Mouse (Mus musculus) brain, adult 2 months (tissue): ENCODE results near the gene Fgfr2.

ENCODE experiments used
- DNase-seq: peaks from one replicate; pipeline ENCODE4 v3.0.0; 2011; ENCODE audit warnings: low read depth, low spot score

Fgfr2 gene

DNA sequence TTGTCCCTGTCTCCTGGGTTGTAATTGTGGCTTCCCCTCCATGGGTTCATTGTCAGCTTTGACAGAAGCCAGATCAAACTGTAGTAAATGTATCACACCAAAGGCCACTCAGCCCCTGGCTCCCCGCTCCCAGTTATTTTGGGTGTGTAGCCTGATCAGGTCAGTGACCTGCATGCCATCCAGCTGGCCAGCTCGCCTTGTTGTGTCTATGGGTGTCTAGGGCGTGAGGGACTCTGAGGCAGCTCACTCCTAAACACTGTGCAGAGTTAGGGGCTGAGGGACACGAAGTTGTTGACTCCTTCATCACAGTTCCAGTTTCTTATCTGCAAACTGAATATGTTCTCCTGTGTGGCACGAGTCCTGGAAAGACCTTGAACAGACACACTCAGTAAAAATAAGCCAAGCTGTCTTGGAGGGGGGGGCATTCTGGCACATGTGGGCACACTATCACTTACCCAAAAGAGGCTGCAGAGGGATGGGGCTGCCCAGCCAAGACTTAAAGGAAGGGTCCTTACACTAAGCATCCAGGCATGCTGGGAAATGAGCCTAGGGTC, 2342.2 kb downstream of the Fgfr2 start:
- no peak for DNase-seq

DNA sequence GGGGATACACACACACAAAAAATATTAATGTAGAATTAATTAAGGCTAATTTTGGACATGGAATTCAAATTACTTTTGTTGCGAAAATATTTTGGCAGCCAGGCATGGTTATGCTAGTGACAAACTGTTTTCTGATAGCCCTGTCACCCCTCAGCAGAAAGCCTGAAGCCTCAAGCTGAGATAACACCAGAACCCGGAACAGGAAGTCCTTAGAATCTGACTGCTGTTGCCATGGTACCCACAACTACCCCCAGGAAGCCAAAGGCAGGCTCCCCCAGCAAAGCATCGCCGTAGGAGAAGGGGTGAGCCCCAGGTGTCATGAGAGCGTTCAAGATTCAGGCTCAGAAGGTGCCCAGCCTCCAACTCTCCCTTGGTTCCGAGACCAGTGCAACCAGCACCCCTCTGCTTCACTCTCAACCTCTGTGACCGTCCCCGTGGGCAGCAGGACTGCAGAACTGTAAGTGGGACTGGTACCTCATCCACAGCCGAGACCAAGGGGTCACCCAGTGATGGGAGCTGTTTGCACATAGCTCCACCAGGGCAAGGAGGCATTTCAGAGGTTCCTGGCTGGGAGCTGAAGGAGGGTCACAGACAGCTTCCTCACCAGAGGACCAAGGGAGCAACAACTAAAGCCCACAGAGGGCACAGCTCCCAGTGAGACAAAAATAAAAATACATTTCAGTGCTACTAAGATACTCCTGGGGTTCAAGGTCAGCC, 2349.1 kb downstream of the Fgfr2 start, which contains the start of gene Btbd16:
Gene Btbd16, plus strand, starts transcription at position 156 of the 717 bp plus-strand sequence.
- DNase-seq: no peak

DNA sequence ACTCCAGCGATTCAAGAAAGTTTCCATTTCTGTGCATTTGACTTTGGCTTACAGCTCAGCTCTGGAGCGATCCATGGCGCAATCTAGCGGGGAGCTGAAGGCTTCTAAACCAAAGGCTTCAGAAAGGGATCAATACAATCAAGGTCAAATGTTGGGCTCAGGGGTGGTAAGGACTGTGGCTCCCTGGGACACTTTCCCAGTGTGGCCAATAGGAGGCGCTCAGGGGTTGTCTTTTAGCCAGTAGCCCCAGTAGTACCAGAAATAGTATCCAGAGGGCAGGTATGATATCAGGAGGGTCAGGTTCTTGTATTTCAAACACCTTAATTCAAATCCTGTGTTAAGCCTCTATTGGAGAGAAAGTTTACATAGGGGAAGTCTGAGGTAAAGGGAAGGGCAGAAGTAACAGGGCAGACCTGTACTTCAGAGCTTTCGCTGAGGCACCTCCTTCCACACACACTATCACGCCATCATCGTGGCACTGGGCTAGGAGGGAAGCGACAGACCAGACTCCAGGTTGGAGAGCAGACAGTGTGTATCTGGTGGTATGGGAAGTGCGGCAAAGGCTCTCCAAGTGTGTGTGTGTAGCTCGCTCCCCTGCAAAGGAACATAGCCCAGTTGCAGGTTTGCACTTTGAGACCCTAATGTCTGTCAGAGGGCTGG, 2349.8 kb downstream of the Fgfr2 start:
- peak; percentile 42 for DNase-seq

DNA sequence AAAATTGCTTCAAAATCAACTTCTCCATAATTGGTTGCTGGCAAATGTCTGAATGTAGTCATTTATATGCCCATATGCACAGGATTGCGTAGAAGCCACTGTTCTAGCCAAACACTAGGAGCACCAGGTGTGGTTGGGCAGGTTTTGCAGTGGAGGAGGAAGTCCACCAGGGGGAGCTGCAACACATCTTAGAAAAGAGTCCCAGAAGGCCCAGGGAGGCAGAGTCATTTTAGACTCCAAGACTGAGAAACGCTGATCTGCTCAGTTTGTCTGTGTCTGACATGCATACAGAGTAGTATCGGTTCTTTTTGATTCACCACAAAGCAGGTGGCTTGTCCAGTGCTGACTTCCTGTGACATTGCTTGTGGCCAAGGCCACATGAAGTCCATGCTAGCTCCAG, 2352.4 kb downstream of the Fgfr2 start:
- DNase-seq: peak; percentile 91

DNA sequence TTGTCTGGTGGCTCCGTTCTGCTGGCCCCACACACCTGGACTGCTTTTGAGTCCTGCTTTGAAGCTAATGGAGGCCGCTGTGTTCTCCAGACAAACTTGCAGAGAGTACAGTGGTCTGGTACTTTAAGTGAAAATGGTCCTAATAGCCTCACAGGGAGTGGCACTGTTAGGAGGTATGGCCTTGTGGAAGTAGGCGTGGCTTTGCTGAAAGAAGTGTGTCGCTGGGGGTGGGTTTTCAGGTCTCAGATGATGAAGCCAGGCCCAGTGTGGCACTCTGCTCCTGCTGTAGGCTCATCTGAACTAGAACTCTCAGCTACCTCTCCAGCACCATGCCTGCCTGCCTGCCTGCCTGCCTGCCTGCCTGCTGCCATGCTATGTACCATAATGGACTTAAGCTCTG, 2355.0 kb downstream of the Fgfr2 start:
- no peak for DNase-seq

DNA sequence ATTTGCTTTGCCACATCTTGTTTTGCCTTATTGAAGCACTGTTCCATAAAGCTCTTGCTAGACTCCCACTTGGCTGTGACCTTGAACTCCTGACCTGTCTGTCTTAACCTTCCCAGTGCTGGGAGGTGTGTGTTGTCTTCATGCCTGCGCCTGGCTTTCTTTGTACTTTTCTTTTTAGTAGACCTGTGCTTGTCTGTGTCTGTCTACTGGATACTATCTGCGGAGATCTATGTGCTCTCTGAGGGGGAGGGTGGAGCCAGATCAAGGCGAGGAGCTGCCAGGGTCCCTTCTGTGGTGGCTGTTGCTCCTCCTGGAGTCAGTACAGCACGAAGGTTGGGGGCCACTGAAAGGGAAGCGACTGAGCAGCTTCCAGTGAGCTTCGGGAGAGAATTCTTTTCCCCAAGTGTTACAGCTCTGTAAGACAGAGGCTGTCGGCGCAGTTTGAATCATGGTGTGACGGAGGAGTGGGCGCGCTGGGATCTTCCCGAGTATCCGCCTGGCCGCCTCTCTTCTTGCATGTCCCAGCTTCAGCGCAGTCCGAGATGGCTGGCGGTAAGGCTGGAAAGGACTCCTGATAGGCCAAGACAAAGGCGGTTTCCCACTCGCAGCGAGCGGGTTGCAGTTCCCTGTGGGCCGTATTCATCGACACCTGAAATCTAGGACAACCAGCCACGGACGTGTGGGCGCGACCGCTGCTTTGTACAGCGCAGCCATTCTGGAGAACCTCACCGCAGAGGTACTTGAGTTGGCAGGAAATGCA, 2356.6 kb downstream of the Fgfr2 start:
- DNase-seq: peak; percentile 39

DNA sequence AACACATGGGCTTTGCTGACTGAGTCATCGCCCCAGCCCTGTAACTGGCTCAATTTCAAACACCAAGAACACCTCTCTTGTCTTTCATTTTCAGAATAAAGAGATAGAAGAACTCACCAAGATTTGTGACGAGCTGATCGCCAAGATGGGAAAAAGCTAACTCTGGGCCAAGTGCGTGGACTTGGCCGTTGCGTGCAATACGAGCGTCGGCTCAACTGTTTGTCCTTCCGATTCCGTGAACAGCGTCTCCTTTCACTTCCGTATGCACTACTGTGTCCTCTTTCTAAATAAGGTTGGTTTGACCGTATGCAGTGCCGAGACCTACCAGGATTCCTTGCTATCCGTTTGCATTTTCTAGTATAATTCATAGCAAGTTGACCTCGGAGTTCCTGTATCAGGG, 2359.0 kb downstream of the Fgfr2 start:
- no peak for DNase-seq

DNA sequence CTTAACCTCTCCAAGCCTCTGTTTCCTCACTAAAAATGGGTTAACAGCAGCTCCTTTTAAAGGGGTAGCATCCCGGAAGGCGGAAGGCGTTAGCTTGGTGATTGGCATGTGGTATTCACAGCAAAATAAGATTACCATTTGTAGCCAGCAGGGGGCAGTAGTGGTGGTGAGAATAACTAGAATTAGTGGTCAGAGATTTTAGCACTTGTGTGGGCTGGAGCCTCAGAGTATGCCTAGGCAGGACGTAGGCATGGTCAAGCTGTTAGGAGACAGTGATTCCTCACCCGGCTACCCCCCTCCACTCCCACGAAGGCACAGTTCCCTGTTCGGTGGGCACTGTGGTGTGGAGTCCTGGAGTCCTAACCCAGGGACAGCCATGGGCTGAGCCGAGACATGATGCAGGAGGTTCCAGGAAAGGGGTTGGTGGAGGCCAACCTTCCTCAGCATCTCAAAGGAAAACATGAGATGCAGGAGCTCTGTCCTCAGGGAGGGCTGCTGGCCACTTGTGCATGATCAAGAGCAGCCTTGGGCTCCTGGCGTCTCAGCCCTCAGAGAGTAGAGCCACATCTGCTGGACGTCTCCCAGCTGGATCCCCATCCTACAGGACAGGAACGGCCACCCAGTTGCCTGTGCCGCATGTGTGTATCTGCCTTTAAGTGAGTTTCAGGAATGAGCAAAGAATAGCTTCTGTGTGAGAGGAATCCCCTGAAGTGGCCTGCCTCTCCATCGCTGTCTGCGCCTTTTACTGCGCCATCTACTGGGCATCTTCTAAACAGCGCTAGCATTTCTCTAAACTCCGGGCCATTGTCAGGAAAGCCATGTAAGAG, 2360.9 kb downstream of the Fgfr2 start:
- DNase-seq: peak; percentile 91

DNA sequence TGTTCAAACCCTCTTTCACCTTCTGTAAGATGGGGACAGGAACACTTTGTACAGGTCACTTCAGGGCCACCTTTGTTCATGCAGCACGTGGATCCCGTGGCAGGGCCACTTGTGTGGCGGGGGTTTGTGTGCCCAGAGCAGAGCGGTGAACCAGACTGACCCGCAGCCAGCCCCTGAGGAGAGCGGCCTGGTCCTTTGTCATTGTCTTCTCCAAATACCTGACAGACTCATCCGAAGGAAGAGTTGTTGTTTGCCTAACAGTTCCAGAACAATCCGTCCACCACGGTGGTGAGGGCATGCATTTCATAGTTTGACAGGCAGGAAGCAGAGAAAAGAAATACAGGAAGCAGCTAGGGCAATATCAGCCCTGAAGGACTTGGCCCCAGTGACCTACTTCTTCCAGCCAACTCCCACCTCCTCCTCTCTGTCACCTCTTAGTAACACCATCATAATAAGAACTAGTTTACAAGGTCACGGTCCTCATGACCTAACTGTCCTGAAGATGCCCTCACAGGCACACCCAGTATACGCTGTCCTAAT, 2365.8 kb downstream of the Fgfr2 start:
- DNase-seq: no peak

DNA sequence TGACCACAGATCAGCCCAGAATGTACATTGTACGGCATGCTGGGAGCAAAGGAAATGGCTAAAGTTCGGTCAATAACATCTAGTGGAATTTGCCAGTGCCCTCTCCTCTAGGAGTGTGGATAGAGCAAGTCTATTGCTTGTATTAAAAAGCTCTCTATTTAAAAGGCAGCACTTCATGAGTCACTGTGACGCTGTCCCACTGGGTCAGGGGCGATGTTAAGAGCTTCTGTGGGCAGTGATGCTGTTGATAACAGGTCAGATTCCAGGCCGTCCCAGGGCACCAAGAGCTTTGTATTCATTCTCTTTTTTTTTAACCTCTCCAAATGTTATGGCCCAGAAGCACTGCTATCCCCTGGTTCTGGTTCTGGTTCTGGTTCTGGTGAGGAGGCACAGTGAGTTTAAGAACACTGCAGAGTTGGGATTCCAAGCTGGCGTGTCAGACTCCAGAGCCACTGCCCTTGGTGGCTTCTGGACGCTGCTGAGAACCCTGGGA, 2366.8 kb downstream of the Fgfr2 start:
- no peak for DNase-seq

DNA sequence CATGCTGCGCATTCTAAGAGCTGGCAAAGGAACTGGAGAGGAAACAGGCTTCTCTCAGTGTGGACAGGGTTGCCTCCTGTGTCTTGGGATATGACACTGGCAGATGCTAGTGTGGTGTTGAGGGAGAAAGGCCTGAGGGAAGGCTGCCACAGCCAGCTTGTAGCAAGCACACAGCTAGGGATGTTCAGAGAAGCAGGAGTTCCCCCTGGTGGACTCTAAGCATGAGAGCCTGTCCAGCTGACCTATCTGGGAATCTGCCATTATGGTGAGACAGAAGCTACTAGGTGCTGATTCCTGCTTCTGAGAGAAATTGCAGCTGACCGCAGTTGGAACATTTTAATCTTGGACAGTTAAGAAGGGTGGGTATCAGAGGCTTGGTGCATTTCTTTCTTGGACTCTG, 2368.4 kb downstream of the Fgfr2 start:
- peak; percentile 89 for DNase-seq

DNA sequence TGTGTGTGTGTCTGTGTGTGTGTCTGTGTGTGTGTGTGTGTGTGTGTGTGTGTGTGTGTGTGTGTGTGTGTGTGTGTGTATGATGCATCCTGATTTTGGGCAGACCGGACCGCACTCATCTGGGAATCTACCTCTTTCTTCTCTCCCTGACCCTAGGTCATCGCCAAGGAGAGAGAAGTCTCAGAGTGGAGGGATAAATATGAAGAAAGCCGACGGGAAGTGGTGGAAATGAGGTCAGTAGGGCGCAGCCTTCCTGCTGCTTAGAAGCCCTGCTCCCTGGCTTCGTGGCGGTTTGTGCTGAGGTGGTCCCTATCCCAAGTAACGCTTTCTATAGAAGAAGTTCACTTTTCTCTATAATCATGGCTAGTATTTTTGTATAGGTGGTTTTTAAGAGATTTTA, 2371.5 kb downstream of the Fgfr2 start:
- DNase-seq: no peak

DNA sequence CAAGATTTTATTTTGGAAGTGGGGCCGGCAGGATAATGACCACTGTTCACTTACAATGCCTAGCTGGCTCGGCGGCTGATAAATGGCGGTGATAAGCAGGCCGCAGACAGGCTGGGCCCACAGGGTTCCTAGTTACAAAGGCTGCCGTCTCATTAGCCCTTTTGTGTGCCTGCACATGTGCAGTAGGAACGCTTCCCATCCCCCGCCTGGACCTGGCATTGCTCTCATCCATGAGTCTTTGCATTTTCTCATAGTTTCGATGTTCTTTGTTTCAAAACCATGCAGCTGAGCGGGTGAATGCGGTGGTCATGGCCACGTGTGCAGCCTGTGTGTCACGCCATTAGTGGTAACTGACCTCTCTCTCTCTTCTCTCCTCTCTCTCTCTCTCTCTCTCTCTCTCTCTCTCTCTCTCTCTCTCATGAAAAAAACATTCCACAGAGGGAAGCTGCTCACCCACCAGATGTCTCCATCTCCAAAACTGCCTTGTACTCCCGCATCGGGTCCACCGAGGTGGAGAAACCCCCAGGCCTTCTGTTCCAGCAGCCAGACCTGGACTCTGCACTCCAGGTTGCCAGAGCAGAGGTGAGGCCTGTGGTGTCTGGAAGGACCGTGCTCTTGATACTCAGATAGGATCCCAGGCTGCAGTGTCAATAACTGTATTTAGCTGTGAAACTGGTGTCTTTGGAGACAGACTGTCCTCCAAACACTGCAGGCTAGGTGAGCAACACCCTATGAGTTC, 2372.2 kb downstream of the Fgfr2 start:
- peak; percentile 58 for DNase-seq

DNA sequence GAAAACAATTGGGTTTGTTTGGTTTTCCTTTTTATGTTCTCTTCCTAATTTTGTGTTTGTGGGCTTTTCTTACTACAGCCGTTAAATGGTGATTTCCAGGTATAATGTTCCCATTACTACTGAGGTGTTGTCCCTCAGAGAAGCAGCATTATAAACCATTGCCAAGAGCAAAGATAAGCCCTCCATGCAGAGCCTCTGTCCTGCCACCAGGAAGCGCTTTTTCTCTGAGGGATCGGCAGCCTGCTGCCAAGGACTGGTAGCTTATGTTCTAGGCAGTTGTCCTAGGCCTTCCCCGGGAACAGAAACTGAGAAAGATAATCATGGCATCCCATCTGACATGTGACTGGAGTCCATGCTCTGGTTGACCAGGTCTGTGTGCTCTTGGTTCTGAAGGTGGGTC, 2374.0 kb downstream of the Fgfr2 start:
- no peak for DNase-seq

DNA sequence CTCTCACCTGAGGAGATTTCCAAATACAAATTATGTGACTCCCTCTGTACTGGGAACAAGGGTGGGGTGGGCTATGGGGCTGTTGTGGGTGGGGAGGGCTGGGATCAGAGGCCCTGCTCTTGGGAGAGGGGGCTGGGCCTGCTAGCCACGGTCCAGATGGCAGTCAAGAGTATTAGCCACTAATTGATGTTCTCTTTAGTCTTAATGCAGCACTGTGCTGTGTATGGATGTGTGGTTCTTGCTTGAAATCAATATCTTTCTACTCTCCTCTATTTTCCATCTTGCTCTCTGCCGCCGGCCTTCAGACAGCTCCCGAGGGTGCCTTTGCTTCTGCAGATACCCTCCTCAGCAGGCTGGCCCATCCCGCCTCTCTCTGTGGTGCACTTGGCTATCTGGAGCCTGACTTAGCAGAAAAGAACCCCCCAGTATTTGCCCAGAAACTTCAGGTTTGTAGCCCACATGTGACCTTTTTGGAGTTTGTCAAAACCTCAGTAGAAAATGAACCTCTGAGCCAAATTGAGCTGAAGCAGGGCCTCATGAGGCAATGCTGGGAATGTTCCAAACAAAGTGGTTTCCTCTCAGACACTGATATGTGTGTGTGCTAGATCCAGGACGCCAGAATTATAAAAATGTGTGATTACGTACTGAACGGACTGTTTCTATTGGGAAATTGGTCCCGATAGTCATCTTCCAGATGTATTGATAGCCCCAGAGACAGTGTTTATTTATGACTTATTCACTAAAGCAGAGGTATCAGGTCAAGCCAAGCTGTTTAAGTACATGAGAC, 2379.7 kb downstream of the Fgfr2 start:
- no peak for DNase-seq

DNA sequence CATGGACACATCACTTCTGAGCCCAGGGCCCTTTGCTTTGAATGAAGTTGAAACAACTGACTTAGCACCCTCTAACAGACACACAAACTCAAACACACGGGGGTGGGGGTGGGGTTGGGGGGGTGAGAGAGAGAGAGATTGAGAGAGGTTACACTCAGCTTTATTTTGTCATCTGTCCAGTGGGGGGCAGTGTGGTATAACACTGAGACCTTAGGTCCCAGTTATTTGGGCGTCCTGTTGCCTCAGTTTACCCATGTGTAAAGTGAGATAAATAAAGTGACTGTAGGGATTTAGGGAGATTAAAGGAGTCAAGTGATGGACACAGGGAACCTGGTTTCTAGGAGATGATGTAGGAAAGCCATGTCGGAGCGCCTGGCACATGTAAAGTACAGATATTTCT, 2382.1 kb downstream of the Fgfr2 start:
- DNase-seq: no peak

DNA sequence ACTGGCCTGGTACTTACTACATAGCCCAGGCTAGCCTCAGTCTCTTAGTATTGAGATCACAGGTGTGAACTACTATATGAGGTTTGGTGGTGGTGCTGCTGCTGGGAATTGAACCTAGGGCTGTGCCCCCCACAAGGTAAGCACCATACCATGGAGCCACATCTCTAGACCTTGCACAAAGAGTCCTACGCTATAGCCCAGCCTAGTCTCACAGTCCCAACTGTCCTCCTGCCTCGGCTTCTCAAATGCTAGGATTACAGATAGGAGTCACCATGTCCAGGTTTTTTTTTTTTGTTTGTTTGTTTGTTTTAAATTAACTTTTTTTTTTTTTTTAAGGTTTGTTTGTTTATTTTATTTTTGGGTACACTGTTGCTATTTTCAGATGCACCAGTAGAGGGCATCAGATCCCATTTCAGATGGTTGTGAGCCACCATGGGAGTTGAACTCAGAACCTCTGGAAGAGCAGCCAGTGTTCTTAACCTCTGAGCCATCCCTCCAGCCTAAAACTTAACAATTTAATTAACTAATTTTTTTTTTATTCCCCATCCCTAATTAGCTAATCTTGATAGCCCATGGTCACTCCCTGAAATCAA, 2388.9 kb downstream of the Fgfr2 start:
- no peak for DNase-seq

DNA sequence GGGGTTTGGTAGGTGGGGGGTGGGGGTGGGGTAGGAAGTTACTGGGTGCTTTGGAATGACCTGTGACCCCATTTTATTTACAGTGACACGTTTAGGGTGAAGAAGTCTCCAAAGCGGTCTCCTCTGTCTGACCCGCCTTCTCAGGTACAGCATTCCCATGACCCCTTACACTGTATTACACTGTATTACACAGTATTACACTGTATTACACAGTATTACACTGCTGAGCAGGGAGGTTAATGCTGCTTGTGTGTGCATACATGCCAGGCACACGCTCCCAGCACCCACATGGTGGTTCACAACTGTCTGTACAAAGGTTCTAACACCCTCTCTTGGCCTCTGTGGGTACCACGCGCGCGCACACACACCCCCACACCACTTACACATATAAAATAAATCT, 2389.7 kb downstream of the Fgfr2 start:
- no peak for DNase-seq

DNA sequence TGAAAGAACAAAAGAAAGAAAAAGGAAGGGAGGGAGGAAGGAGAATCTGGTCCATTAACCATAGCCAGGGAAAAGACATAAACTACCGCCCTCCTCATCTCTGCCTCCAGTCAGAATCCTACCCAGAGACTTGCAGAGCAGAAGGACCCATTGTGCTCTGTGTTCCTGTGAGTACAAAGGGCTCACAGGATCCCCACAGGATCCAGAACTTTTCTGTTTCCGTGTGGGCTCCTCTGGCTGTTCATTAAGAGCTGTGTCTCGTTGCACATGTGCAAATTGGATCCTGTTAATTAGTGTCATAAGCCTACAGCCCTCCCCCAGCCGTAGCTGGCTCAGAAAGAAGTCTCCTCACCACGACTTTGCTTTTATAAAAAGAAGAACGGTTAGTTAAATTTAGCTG, 2390.2 kb downstream of the Fgfr2 start:
- DNase-seq: peak; percentile 63
